In genomic region chr7:25106790-25107502, GRCm38 (mm10) we compare ENCODE assay signal across 14 mouse cellular contexts. TPM values are rescaled to one million over a fixed set of nuclear protein-coding genes. Genes with fewer than 3 reads are reported as not detected.
DNase-seq lines count a peak whose midpoint lies in the region; ATAC-seq and TF ChIP-seq lines count a peak whose summit lies in the region.
"Had no signal": no experiment of that assay in that cellular context is flagged by ENCODE, and none has a peak within 500 bp of the region (broad histone marks: within the 10 kb centered on the region; RNA-seq: fewer than 3 reads in every experiment).

No protein-coding gene starts in this region.

- H3K4me1 ChIP-seq in hindbrain, embryonic 11.5 days (replicated peaks; ENCODE audit: control insufficient read depth, insufficient read depth, low read length): no peaks in the 10 kb centered on the region
- peaks cover 18% of the 10 kb centered on the region for H3K4me1 ChIP-seq in hindbrain, embryonic 13.5 days (replicated peaks)
- H3K4me1 ChIP-seq in midbrain, embryonic 15.5 days: no peaks in the 10 kb centered on the region
- no peaks in the 10 kb centered on the region for H3K4me1 ChIP-seq in midbrain, embryonic 14.5 days (ENCODE audit: control insufficient read depth, insufficient read depth, low read length)
- H3K4me1 ChIP-seq in bone marrow, adult 2 months (ENCODE audit: control insufficient read depth, insufficient read depth, low read length): no peaks in the 10 kb centered on the region; the same call in 1 of the 2 replicates
- no peaks in the 10 kb centered on the region for H3K4me1 ChIP-seq in midbrain, postnatal 0 days (ENCODE audit: insufficient read depth, low read length)
- H3K4me1 ChIP-seq: hindbrain, embryonic 15.5 days had no signal

- H3K4me3 ChIP-seq in hindbrain, embryonic 11.5 days (ENCODE audit: low read depth, low read length): no peak overlapping the region
- H3K4me3 ChIP-seq in hindbrain, embryonic 13.5 days: no peak overlapping the region
- H3K4me3 ChIP-seq in midbrain, embryonic 15.5 days: no peak overlapping the region
- H3K4me3 ChIP-seq in midbrain, embryonic 14.5 days (replicated peaks; ENCODE audit: low read depth, low read length): no peak overlapping the region
- H3K4me3 ChIP-seq in bone marrow, adult 2 months (replicated peaks; ENCODE audit: control insufficient read depth, low read depth, low read length): no peak overlapping the region
- no peak overlapping the region for H3K4me3 ChIP-seq in midbrain, postnatal 0 days (ENCODE audit: low read depth, low read length)
- H3K4me3 ChIP-seq: hindbrain, embryonic 15.5 days; layer of hippocampus, adult 2 months; limb, embryonic 12.5 days had no signal

- TF ChIP-seq POLR2A in bone marrow, adult 2 months (IDR thresholded peaks at IDR 0.05; ENCODE audit: borderline replicate concordance, control insufficient read depth, low read depth, low read length): no peak

- peak; percentile 63 for ATAC-seq in hindbrain, embryonic 11.5 days (ENCODE audit: low FRiP score)
- no peak for ATAC-seq in hindbrain, embryonic 13.5 days (ENCODE audit: low FRiP score)
- 0 out of 2 replicates have a peak, but pooled peaks have one; percentile 8 for ATAC-seq in midbrain, embryonic 15.5 days (replicated peaks)
- ATAC-seq in midbrain, embryonic 14.5 days (ENCODE audit: low FRiP score, low TSS enrichment): no peak
- ATAC-seq in midbrain, postnatal 0 days (ENCODE audit: low FRiP score): 0 out of 2 replicates have a peak, but pooled peaks have one; percentile 6

- no peak overlapping the region for H3K9ac ChIP-seq in hindbrain, embryonic 11.5 days (ENCODE audit: low read depth, low read length)
- no peak overlapping the region for H3K9ac ChIP-seq in hindbrain, embryonic 13.5 days
- H3K9ac ChIP-seq in midbrain, embryonic 15.5 days: no peak overlapping the region
- no peak overlapping the region for H3K9ac ChIP-seq in midbrain, embryonic 14.5 days (replicated peaks; ENCODE audit: low read length)
- no peak overlapping the region for H3K9ac ChIP-seq in midbrain, postnatal 0 days (replicated peaks; ENCODE audit: low read length, poor library complexity, severe bottlenecking)
- H3K9ac ChIP-seq: hindbrain, embryonic 15.5 days; limb, embryonic 12.5 days had no signal

- H3K27ac ChIP-seq in hindbrain, embryonic 11.5 days (ENCODE audit: low read depth, low read length): peak overlapping the region; percentile 42; the same call in 1 of the 2 replicates
- H3K27ac ChIP-seq in hindbrain, embryonic 13.5 days: no peak overlapping the region
- H3K27ac ChIP-seq in midbrain, embryonic 15.5 days: no peak overlapping the region
- no peak overlapping the region for H3K27ac ChIP-seq in midbrain, embryonic 14.5 days (replicated peaks; ENCODE audit: low read depth, low read length)
- peak overlapping the region; percentile 21; the same call in 1 of the 2 replicates for H3K27ac ChIP-seq in bone marrow, adult 2 months (ENCODE audit: control insufficient read depth, insufficient read depth, low read depth, low read length, poor library complexity)
- H3K27ac ChIP-seq in midbrain, postnatal 0 days (ENCODE audit: low read depth, low read length): no peak overlapping the region
- H3K27ac ChIP-seq: hindbrain, embryonic 15.5 days; layer of hippocampus, adult 2 months; limb, embryonic 12.5 days had no signal

- no peaks in the 10 kb centered on the region for H3K9me3 ChIP-seq in hindbrain, embryonic 11.5 days (ENCODE audit: control insufficient read depth, low read length)
- no peaks in the 10 kb centered on the region for H3K9me3 ChIP-seq in hindbrain, embryonic 13.5 days
- no peaks in the 10 kb centered on the region for H3K9me3 ChIP-seq in midbrain, embryonic 15.5 days
- no peaks in the 10 kb centered on the region for H3K9me3 ChIP-seq in midbrain, embryonic 14.5 days (ENCODE audit: control insufficient read depth, low read length)
- H3K9me3 ChIP-seq in midbrain, postnatal 0 days (ENCODE audit: low read length): no peaks in the 10 kb centered on the region
- H3K9me3 ChIP-seq: hindbrain, embryonic 15.5 days; limb, embryonic 12.5 days had no signal

- no peak overlapping the region for H3K4me2 ChIP-seq in hindbrain, embryonic 11.5 days (replicated peaks; ENCODE audit: low read depth, low read length)
- no peak overlapping the region for H3K4me2 ChIP-seq in hindbrain, embryonic 13.5 days
- H3K4me2 ChIP-seq in midbrain, embryonic 15.5 days: no peak overlapping the region
- no peak overlapping the region for H3K4me2 ChIP-seq in midbrain, embryonic 14.5 days (ENCODE audit: low read length)
- no peak overlapping the region for H3K4me2 ChIP-seq in midbrain, postnatal 0 days (ENCODE audit: low read depth, low read length, poor library complexity, severe bottlenecking)
- H3K4me2 ChIP-seq: hindbrain, embryonic 15.5 days; limb, embryonic 12.5 days had no signal

- H3K27me3 ChIP-seq in hindbrain, embryonic 11.5 days (ENCODE audit: control insufficient read depth, insufficient read depth, low read length): no peaks in the 10 kb centered on the region
- no peaks in the 10 kb centered on the region for H3K27me3 ChIP-seq in hindbrain, embryonic 13.5 days
- H3K27me3 ChIP-seq in midbrain, embryonic 15.5 days (replicated peaks): no peaks in the 10 kb centered on the region
- H3K27me3 ChIP-seq in midbrain, embryonic 14.5 days (ENCODE audit: control insufficient read depth, insufficient read depth, low read length): no peaks in the 10 kb centered on the region
- H3K27me3 ChIP-seq in midbrain, postnatal 0 days (ENCODE audit: insufficient read depth, low read length): no peaks in the 10 kb centered on the region
- H3K27me3 ChIP-seq: hindbrain, embryonic 15.5 days; limb, embryonic 12.5 days had no signal

- TF ChIP-seq CTCF in bone marrow, adult 2 months (IDR thresholded peaks at IDR 0.05; ENCODE audit: control insufficient read depth, insufficient read depth, low read length): no peak
- no peak for TF ChIP-seq CTCF in midbrain, postnatal 0 days (IDR thresholded peaks at IDR 0.05)

- DNase-seq in hindbrain, embryonic 11.5 days (ENCODE audit: low spot score): peak; percentile 25
- DNase-seq in midbrain, embryonic 14.5 days: no peak
- DNase-seq in midbrain, postnatal 0 days (ENCODE audit: low spot score): no peak
- no peak for DNase-seq in urinary bladder, postnatal 14 days (ENCODE audit: low spot score)
- DNase-seq in adipocyte (ENCODE audit: low spot score): no peak
- DNase-seq: adrenal gland, adult 8-10 months; cerebellum, adult 11 months; thymus, postnatal 14 days had no signal

- no peaks in the 10 kb centered on the region for H3K36me3 ChIP-seq in hindbrain, embryonic 11.5 days (ENCODE audit: control insufficient read depth, insufficient read depth, low read length)
- H3K36me3 ChIP-seq in hindbrain, embryonic 13.5 days: peaks cover 11% of the 10 kb centered on the region
- no peaks in the 10 kb centered on the region for H3K36me3 ChIP-seq in midbrain, embryonic 15.5 days (replicated peaks)
- H3K36me3 ChIP-seq in midbrain, embryonic 14.5 days (ENCODE audit: control insufficient read depth, insufficient read depth, low read length): 0 out of 2 replicates have a peak, but pooled peaks cover 7% of the 10 kb centered on the region
- H3K36me3 ChIP-seq in midbrain, postnatal 0 days (ENCODE audit: insufficient read depth, low read length): no peaks in the 10 kb centered on the region
- H3K36me3 ChIP-seq: hindbrain, embryonic 15.5 days; limb, embryonic 12.5 days had no signal

- WGBS in hindbrain, embryonic 11.5 days: 48% methylated on average over 16 of the region's 17 CpGs
- 34% methylated on average over 16 of the region's 17 CpGs for WGBS in hindbrain, embryonic 13.5 days
- WGBS in midbrain, embryonic 15.5 days: 49% methylated on average over 17 of the region's 17 CpGs
- WGBS in midbrain, embryonic 14.5 days: 57% methylated on average over 17 of the region's 17 CpGs
- WGBS in bone marrow, adult 2 months: 12% methylated on average over 17 of the region's 17 CpGs
- 57% methylated on average over 17 of the region's 17 CpGs for WGBS in midbrain, postnatal 0 days

RNA-seq across cellular contexts. Expression of gene Zfp574, which starts 34.6 kb away (rescaled TPM):
- 17.9 and 19.9 TPM in 2 replicates for polyA plus RNA-seq in hindbrain, embryonic 11.5 days (2014; fragmentation: Nextera tagmentation; extraction: Ambion mirVana)
- 33.8 and 34.0 TPM in 2 replicates for polyA plus RNA-seq in hindbrain, embryonic 13.5 days (2015; fragmentation: Nextera tagmentation; extraction: Ambion mirVana)
- polyA plus RNA-seq in midbrain, embryonic 15.5 days (2015; fragmentation: Nextera tagmentation; extraction: Ambion mirVana): 39.1 and 41.3 TPM in 2 replicates
- polyA plus RNA-seq in midbrain, embryonic 14.5 days (2014; fragmentation: Nextera tagmentation; extraction: Ambion mirVana): 24.9 and 33.0 TPM in 2 replicates
- 8.1 and 11.3 TPM in 2 replicates for polyA plus RNA-seq in bone marrow, adult 2 months (2011; ENCODE audit: insufficient read depth, insufficient read length, low replicate concordance, missing spikeins)
- 37.4 and 38.0 TPM in 2 replicates for total RNA-seq in midbrain, postnatal 0 days (2014; rRNA removed)
- polyA plus RNA-seq in midbrain, postnatal 0 days (2015; fragmentation: Nextera tagmentation; extraction: Ambion mirVana): 30.9 and 31.9 TPM in 2 replicates

RNA-seq across cellular contexts. Expression of gene Grik5, which starts 34.8 kb away (rescaled TPM):
- polyA plus RNA-seq in hindbrain, embryonic 11.5 days (2014; fragmentation: Nextera tagmentation; extraction: Ambion mirVana): 8.9 and 14.4 TPM in 2 replicates
- 16.1 and 18.0 TPM in 2 replicates for polyA plus RNA-seq in hindbrain, embryonic 13.5 days (2015; fragmentation: Nextera tagmentation; extraction: Ambion mirVana)
- 19.5 and 22.1 TPM in 2 replicates for polyA plus RNA-seq in midbrain, embryonic 15.5 days (2015; fragmentation: Nextera tagmentation; extraction: Ambion mirVana)
- 21.7 and 27.3 TPM in 2 replicates for polyA plus RNA-seq in midbrain, embryonic 14.5 days (2014; fragmentation: Nextera tagmentation; extraction: Ambion mirVana)
- polyA plus RNA-seq in bone marrow, adult 2 months (2011; ENCODE audit: insufficient read depth, insufficient read length, low replicate concordance, missing spikeins): 7.3 and 9.7 TPM in 2 replicates
- 153 and 161 TPM in 2 replicates for total RNA-seq in midbrain, postnatal 0 days (2014; rRNA removed)
- 15.7 and 18.6 TPM in 2 replicates for polyA plus RNA-seq in midbrain, postnatal 0 days (2015; fragmentation: Nextera tagmentation; extraction: Ambion mirVana)

Comparison
In these comparisons a context has a peak if more than half of its experiments do, and no peak if none do; other contexts are left out.
1. ATAC-seq: peak in hindbrain, embryonic 11.5 days (single experiment), midbrain, embryonic 15.5 days (single experiment) and midbrain, postnatal 0 days (single experiment); none in hindbrain, embryonic 13.5 days (single experiment) and midbrain, embryonic 14.5 days (single experiment).
2. H3K27ac ChIP-seq: peak in hindbrain, embryonic 11.5 days (single experiment) and bone marrow, adult 2 months (single experiment); none in hindbrain, embryonic 13.5 days (single experiment), midbrain, embryonic 15.5 days (single experiment), midbrain, embryonic 14.5 days (single experiment) and midbrain, postnatal 0 days (single experiment).